Mouse (Mus musculus) MEL (cell line): Measurements from ENCODE around the gene Sclt1. TPM values are rescaled to one million over a fixed set of nuclear protein-coding genes. Genes with fewer than 3 reads are reported as not detected.

ENCODE experiments used
- DNase-seq: peaks from one replicate; pipeline ENCODE4 v3.0.0; 2011; ENCODE audit warnings: low read depth, low spot score
- H3K27ac ChIP-seq: 2 replicates; pipeline ENCODE4 v1.5.1; 2012; ENCODE audit warnings: low read depth, mild to moderate bottlenecking, control low read depth, low read length, moderate library complexity; ENCODE audit not compliant: control insufficient read depth
- H3K27me3 ChIP-seq, 2 experiments: fragments of 150-350 bp in 1 of 2; sonication (generic) in 1 of 2; 2 replicates each; pipeline ENCODE4 v1.6.1; 2012; ENCODE audit warnings: low read length in 2 of 2, mild to moderate bottlenecking in 2 of 2, improper control_type of control experiment in 1 of 2, moderate library complexity in 1 of 2; ENCODE audit not compliant: insufficient read depth in 2 of 2, control insufficient read depth in 1 of 2
- H3K36me3 ChIP-seq, 2 experiments: 2 replicates each; pipeline ENCODE4 v1.6.1; 2012 to 2014; ENCODE audit warnings: low read length in 2 of 2, improper control_type of control experiment in 1 of 2, inconsistent platforms in 1 of 2, mild to moderate bottlenecking in 1 of 2; ENCODE audit not compliant: insufficient read depth in 2 of 2, control insufficient read depth in 1 of 2
- H3K4me1 ChIP-seq, 2 experiments: fragments of 150-350 bp in 1 of 2; sonication (generic) in 1 of 2; 2 replicates each; pipeline ENCODE4 v1.6.1; 2012; ENCODE audit warnings: low read length in 2 of 2, improper control_type of control experiment in 1 of 2, mild to moderate bottlenecking in 1 of 2; ENCODE audit not compliant: insufficient read depth in 2 of 2, control insufficient read depth in 1 of 2
- H3K4me3 ChIP-seq, 2 experiments: fragments of 150-350 bp in 1 of 2; sonication (generic) in 1 of 2; 2 replicates each; pipeline ENCODE4 v1.5.1; 2012; ENCODE audit warnings: low read depth in 2 of 2, low read length in 2 of 2, mild to moderate bottlenecking in 2 of 2, moderate library complexity in 2 of 2, control low read depth in 1 of 2, improper control_type of control experiment in 1 of 2; ENCODE audit not compliant: control insufficient read depth in 1 of 2, insufficient read depth in 1 of 2
- H3K79me2 ChIP-seq: 2 replicates; pipeline ENCODE4 v1.6.1; 2012; ENCODE audit warnings: mild to moderate bottlenecking, low read length, moderate library complexity; ENCODE audit not compliant: control insufficient read depth, poor library complexity, insufficient read depth
- H3K9ac ChIP-seq: 2 replicates; pipeline ENCODE4 v1.6.1; 2012; ENCODE audit warnings: low read depth, mild to moderate bottlenecking, control low read depth, low read length, moderate library complexity; ENCODE audit not compliant: control insufficient read depth, poor library complexity, severe bottlenecking
- H3K9me3 ChIP-seq: fragments of 150-350 bp; sonication (generic); replicated peaks from 2 replicates; pipeline ENCODE4 v1.6.1; 2012; ENCODE audit warnings: mild to moderate bottlenecking, low read length, improper control_type of control experiment, moderate library complexity; ENCODE audit not compliant: insufficient read depth
- BHLHE40 ChIP-seq: IDR thresholded peaks from 2 replicates; pipeline ENCODE4 v1.6.1; 2012; ENCODE audit warnings: low read depth, mild to moderate bottlenecking, inconsistent platforms, low read length, improper control_type of control experiment, borderline replicate concordance
- CHD1 ChIP-seq: IDR thresholded peaks from 2 replicates; pipeline ENCODE4 v1.6.1; 2012; ENCODE audit warnings: low read depth, mild to moderate bottlenecking, inconsistent platforms, low read length, improper control_type of control experiment
- CHD2 ChIP-seq: IDR thresholded peaks from 2 replicates; pipeline ENCODE4 v1.6.1; 2011; ENCODE audit warnings: low read length, improper control_type of control experiment
- CTCF ChIP-seq, 3 experiments: IDR thresholded peaks in 2 of 3; conservative IDR thresholded peaks in 1 of 3; 2 replicates each; pipeline ENCODE4 v1.5.1; 2011 to 2012; ENCODE audit warnings: low read length in 3 of 3, low read depth in 2 of 3, mild to moderate bottlenecking in 2 of 3, improper control_type of control experiment in 1 of 3, inconsistent platforms in 1 of 3, mixed read lengths in 1 of 3, moderate library complexity in 1 of 3; ENCODE audit not compliant: control insufficient read depth in 1 of 3, insufficient read depth in 1 of 3, poor library complexity in 1 of 3, severe bottlenecking in 1 of 3
- ELF1 ChIP-seq: IDR thresholded peaks from 2 replicates; pipeline ENCODE4 v1.6.1; 2014; ENCODE audit warnings: low read depth, mild to moderate bottlenecking, inconsistent platforms, low read length, improper control_type of control experiment, moderate library complexity
- ETS1 ChIP-seq: IDR thresholded peaks from 2 replicates; pipeline ENCODE4 v1.6.1; 2012; ENCODE audit warnings: low read depth, mild to moderate bottlenecking, inconsistent platforms, low read length, improper control_type of control experiment, moderate library complexity
- GABPA ChIP-seq: IDR thresholded peaks from 2 replicates; pipeline ENCODE4 v1.6.1; 2012; ENCODE audit warnings: low read depth, mild to moderate bottlenecking, inconsistent platforms, low read length, improper control_type of control experiment, moderate library complexity
- GATA1 ChIP-seq: IDR thresholded peaks from 2 replicates; pipeline ENCODE4 v1.6.1; 2011; ENCODE audit warnings: low read depth, low read length, improper control_type of control experiment
- KAT2A ChIP-seq: conservative IDR thresholded peaks from 2 replicates; pipeline ENCODE4 v1.6.1; 2012; ENCODE audit warnings: low read depth, low read length, improper control_type of control experiment, inconsistent platforms
- MAFK ChIP-seq: IDR thresholded peaks from 2 replicates; pipeline ENCODE4 v1.6.1; 2011; ENCODE audit warnings: low read depth, mild to moderate bottlenecking, low read length, improper control_type of control experiment, borderline replicate concordance
- MXI1 ChIP-seq: IDR thresholded peaks from 2 replicates; pipeline ENCODE4 v1.6.1; 2011; ENCODE audit warnings: mild to moderate bottlenecking, low read depth, low read length, improper control_type of control experiment
- MYB ChIP-seq: IDR thresholded peaks from 2 replicates; pipeline ENCODE4 v1.6.1; 2011; ENCODE audit warnings: mild to moderate bottlenecking, low read depth, low read length, improper control_type of control experiment
- MYC ChIP-seq: IDR thresholded peaks from 2 replicates; pipeline ENCODE4 v1.6.1; 2011; ENCODE audit warnings: low read depth, mild to moderate bottlenecking, low read length, improper control_type of control experiment, moderate library complexity
- NELFE ChIP-seq: IDR thresholded peaks from 2 replicates; pipeline ENCODE4 v1.6.1; 2011; ENCODE audit warnings: low read depth, low read length, improper control_type of control experiment
- NRF1 ChIP-seq: IDR thresholded peaks from 2 replicates; pipeline ENCODE4 v1.6.1; 2014; ENCODE audit warnings: low read depth, mild to moderate bottlenecking, inconsistent platforms, low read length, improper control_type of control experiment, moderate library complexity; ENCODE audit not compliant: poor library complexity, insufficient read depth, severe bottlenecking
- POLR2A ChIP-seq, 2 experiments: IDR thresholded peaks; 2 replicates each; pipeline ENCODE4 v1.6.1; 2011 to 2012; ENCODE audit warnings: low read length in 2 of 2, mild to moderate bottlenecking in 2 of 2, control low read depth in 1 of 2, improper control_type of control experiment in 1 of 2, low read depth in 1 of 2, moderate library complexity in 1 of 2; ENCODE audit not compliant: control insufficient read depth in 1 of 2, insufficient read depth in 1 of 2, poor library complexity in 1 of 2
- POLR2AphosphoS5 ChIP-seq: IDR thresholded peaks from 2 replicates; pipeline ENCODE4 v1.6.1; 2012; ENCODE audit warnings: low read depth, borderline replicate concordance, mild to moderate bottlenecking, inconsistent platforms, low read length, moderate library complexity, mixed read lengths
- RCOR1 ChIP-seq: IDR thresholded peaks from 2 replicates; pipeline ENCODE4 v1.6.1; 2012; ENCODE audit warnings: low read depth, mild to moderate bottlenecking, inconsistent platforms, low read length, improper control_type of control experiment
- SMC3 ChIP-seq: IDR thresholded peaks from 2 replicates; pipeline ENCODE4 v1.6.1; 2011; ENCODE audit warnings: low read depth, low read length, improper control_type of control experiment
- TAL1 ChIP-seq: IDR thresholded peaks from 2 replicates; pipeline ENCODE4 v1.6.1; 2012; ENCODE audit warnings: mild to moderate bottlenecking, inconsistent platforms, low read length, moderate library complexity, mixed read lengths
- TBP ChIP-seq: IDR thresholded peaks from 2 replicates; pipeline ENCODE4 v1.8.0; 2011; ENCODE audit warnings: low read depth, low read length, improper control_type of control experiment
- TCF12 ChIP-seq: IDR thresholded peaks from 2 replicates; pipeline ENCODE4 v1.6.1; 2014; ENCODE audit warnings: low read depth, mild to moderate bottlenecking, inconsistent platforms, low read length, improper control_type of control experiment, moderate library complexity
- UBTF ChIP-seq: IDR thresholded peaks from 2 replicates; pipeline ENCODE4 v1.6.1; 2012; ENCODE audit warnings: low read depth, mild to moderate bottlenecking, inconsistent platforms, low read length, improper control_type of control experiment, moderate library complexity, borderline replicate concordance; ENCODE audit not compliant: insufficient read depth
- USF1 ChIP-seq: IDR thresholded peaks from 2 replicates; pipeline ENCODE4 v1.6.1; 2014; ENCODE audit warnings: low read depth, mild to moderate bottlenecking, inconsistent platforms, low read length, improper control_type of control experiment, moderate library complexity
- USF2 ChIP-seq, 2 experiments: IDR thresholded peaks; 2 replicates each; pipeline ENCODE4 v1.6.1; 2011 to 2012; ENCODE audit warnings: improper control_type of control experiment in 2 of 2, low read length in 2 of 2, borderline replicate concordance in 1 of 2, inconsistent platforms in 1 of 2, low read depth in 1 of 2, mild to moderate bottlenecking in 1 of 2; ENCODE audit not compliant: insufficient read depth in 1 of 2
- ZC3H11A ChIP-seq: IDR thresholded peaks from 2 replicates; pipeline ENCODE4 v1.6.1; 2012; ENCODE audit warnings: low read depth, mild to moderate bottlenecking, inconsistent platforms, low read length, improper control_type of control experiment
- ZKSCAN1 ChIP-seq: IDR thresholded peaks from 2 replicates; pipeline ENCODE4 v1.6.1; 2012; ENCODE audit warnings: low read depth, mild to moderate bottlenecking, inconsistent platforms, low read length, improper control_type of control experiment, moderate library complexity
- ZMIZ1 ChIP-seq: IDR thresholded peaks from 2 replicates; pipeline ENCODE4 v1.6.1; 2012; ENCODE audit warnings: low read depth, mild to moderate bottlenecking, inconsistent platforms, low read length, improper control_type of control experiment, moderate library complexity
- polyA plus RNA-seq, 2 experiments: library from polyadenylated mRNA; stranded (reverse) in 1 of 2; unstranded in 1 of 2; fragments of >175 nt in 1 of 2; fragments of >200 nt in 1 of 2; gene quantifications; 2 replicates each; pipeline versions ENCODE4 v1.2.1 to v1.2.4; 2012; ENCODE audit warnings: low replicate concordance in 2 of 2, low read depth in 1 of 2; ENCODE audit not compliant: insufficient read length in 2 of 2, insufficient read depth in 1 of 2, missing spikeins in 1 of 2
- total RNA-seq: library from RNA; depleted of rRNA; stranded (reverse); fragments of 300-350 nt; gene quantifications from 2 replicates; pipeline ENCODE4 v1.2.3, GENCODE M21; 2012

Gene Sclt1
- total and polyA plus RNA-seq, 3 experiments = 6.4 to 8.7 TPM; not detected in 1

DNA sequence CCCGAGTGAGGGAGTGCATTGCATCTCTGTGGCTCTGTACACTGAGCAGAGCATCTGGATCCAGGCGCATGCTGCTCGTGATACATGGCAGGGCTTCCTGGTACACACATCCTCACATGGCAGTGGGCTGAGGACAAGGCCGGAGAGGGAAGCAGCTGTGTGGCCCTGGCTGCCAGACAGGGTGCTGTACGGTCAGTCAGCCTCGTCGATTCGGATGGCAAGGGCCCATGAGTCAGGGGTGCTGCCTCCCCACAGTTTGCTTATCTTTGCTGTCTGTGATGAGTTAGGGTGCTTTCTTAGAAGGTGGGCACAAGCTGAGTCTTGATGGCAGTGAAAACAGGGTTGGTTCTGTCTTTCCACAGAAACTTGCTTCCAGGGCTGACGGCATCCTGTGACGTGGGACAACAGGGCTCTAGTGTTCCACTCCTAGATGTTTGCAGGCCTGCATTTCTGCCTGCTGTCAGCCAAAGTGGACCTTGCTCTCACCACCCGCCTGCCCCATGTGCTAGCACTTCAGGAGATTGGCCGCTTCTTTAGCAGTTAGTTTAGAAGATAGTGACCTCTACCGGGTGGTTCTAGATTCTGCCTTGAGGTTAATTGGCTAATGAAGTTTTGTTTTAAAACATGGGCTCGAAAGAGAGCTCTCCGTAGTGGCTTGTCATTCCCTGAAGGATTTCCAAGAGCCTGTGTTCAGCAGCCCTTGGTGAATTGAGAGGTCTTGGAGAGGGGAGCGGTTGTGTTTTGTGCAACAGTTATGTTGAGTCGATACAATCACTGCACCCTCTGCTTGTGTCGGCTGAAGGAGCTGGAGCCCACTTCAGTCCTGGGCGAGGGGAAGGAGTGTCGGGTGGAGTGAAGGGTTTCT, 151.4 kb downstream of the Sclt1 start:
- Histone ChIP-seq H3K79me2 (peaks cover 51% of the 10 kb centered on the region), H3K9ac (no peak overlapping the region), H3K27ac (no peak overlapping the region), H3K27me3 (no peaks in the 10 kb centered on the region), H3K9me3 (no peaks in the 10 kb centered on the region), H3K4me1 (no peaks in the 10 kb centered on the region), H3K4me3 (no peak overlapping the region), H3K36me3 (peaks cover 5 to 47% of the 10 kb centered on the region in 2 experiments)
- no peak for DNase-seq
- TF ChIP-seq USF2 (IDR thresholded peaks at IDR 0.05; ENCODE audit: borderline replicate concordance in 1 of 2, insufficient read depth in 1 of 2, low read depth in 1 of 2, low read length in 2 of 2) = no peak
- TF ChIP-seq GABPA = no peak
- TF ChIP-seq TAL1 = no peak
- no peak for TF ChIP-seq CHD1
- TF ChIP-seq CHD2 = no peak
- no peak for TF ChIP-seq TCF12
- no peak for TF ChIP-seq USF1
- no peak for TF ChIP-seq POLR2AphosphoS5
- no peak for TF ChIP-seq CTCF (IDR thresholded peaks at IDR 0.05 in 2 of 3, conservative IDR thresholded peaks at IDR 0.05 in 1 of 3; ENCODE audit: control insufficient read depth in 1 of 3, insufficient read depth in 1 of 3, low read depth in 2 of 3, low read length in 3 of 3, poor library complexity in 1 of 3, severe bottlenecking in 1 of 3)
- no peak for TF ChIP-seq ZKSCAN1
- TF ChIP-seq TBP = no peak
- no peak for TF ChIP-seq GATA1
- no peak for TF ChIP-seq NRF1
- TF ChIP-seq KAT2A = no peak
- no peak; a peak in 1 of 4 replicates for TF ChIP-seq POLR2A (IDR thresholded peaks at IDR 0.05; ENCODE audit: control insufficient read depth in 1 of 2, insufficient read depth in 1 of 2, low read depth in 1 of 2, low read length in 2 of 2, poor library complexity in 1 of 2)
- TF ChIP-seq RCOR1 = no peak
- TF ChIP-seq SMC3 = no peak

GRCm38 (mm10) chr3:41589988-41590387, 152.3 kb downstream of the Sclt1 start:
- Histone ChIP-seq H3K9ac (no peak overlapping the region), H3K9me3 (no peaks in the 10 kb centered on the region), H3K4me1 (no peaks in the 10 kb centered on the region), H3K79me2 (peaks cover 60% of the 10 kb centered on the region), H3K27me3 (no peaks in the 10 kb centered on the region), H3K27ac (no peak overlapping the region), H3K36me3 (peaks cover 4 to 46% of the 10 kb centered on the region in 2 experiments), H3K4me3 (no peak overlapping the region)
- DNase-seq = no peak
- TF ChIP-seq POLR2A (IDR thresholded peaks at IDR 0.05; ENCODE audit: control insufficient read depth in 1 of 2, insufficient read depth in 1 of 2, low read depth in 1 of 2, low read length in 2 of 2, poor library complexity in 1 of 2) (no peak; a peak in 1 of 4 replicates), ZMIZ1 (no peak), ZKSCAN1 (no peak), ELF1 (no peak), USF1 (no peak), MAFK (no peak), BHLHE40 (no peak), SMC3 (no peak), UBTF (no peak), MYC (no peak), NRF1 (no peak), RCOR1 (no peak), MYB (no peak), ETS1 (no peak), MXI1 (no peak), CHD2 (no peak), ZC3H11A (no peak), NELFE (no peak), KAT2A (no peak)
